Mouse (Mus musculus): ENCODE measurements around the gene Jkamp. TPM values are rescaled to one million over a fixed set of nuclear protein-coding genes. Genes with fewer than 3 reads are reported as not detected.
"Not testable (repeated sequence)": the region's sequence is repeated elsewhere in the genome, so short reads cannot be mapped to it uniquely, and the experiment has no call there.

Gene Jkamp
- 67.6 and 75.3 TPM in 2 replicates for polyA plus RNA-seq (2014; fragmentation: Nextera tagmentation; extraction: Ambion mirVana)

DNA sequence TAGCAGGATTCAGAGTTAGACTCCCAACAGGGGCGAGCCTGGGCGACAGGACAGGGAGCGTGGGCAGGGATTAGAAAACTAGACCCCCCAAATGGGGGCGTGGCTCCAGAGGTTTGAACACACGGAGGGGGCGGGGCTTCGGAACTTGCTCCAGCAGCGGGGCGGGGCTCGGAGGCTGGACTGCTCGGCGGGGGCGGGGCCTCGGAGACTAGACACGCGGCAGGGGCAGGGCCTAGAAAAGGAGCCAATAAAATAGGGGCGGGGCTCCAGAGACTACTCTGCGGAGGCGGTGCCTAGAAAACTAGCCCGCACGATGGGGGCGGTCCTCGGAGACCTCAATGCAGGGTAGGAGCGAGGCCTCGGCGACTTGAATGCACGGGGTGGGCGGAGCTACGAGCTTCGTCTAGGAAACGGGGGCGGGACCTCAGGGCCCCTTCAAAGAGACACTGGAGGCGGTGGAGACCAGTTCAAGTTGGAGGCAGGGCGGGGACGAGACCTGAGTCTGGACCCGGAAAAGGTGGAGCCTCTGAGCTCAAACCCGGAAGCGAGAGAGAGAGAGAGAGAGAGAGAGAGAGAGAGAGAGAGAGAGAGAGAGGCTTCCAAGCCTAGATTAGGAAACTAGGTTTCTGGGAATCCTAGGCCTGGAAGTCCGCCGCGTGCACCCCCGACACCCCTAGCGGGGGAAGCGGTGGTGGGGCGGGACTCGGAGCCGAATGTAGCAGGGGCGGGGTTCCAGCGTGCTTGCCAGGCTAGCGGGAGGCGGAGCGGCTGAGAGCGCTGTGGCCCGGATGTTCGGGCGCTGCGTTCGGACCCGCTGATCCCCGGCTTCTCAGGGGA, at the start of gene Jkamp, which contains the start of gene L3hypdh:
TSS of gene Jkamp (plus strand) at position 261 of the 837 bp plus-strand sequence.
TSS of gene L3hypdh (minus strand) at position 111 of the 837 bp plus-strand sequence.
- Histone ChIP-seq H3K4me3 (ENCODE audit: low read depth, low read length) (peak within 1 kb of the TSS; percentile 68), H3K36me3 (ENCODE audit: control insufficient read depth, insufficient read depth, low read length) (no peaks in the 10 kb centered on the region), H3K27ac (ENCODE audit: low read depth, low read length) (peak within 1 kb of the TSS; percentile 97), H3K9ac (ENCODE audit: low read depth, low read length) (peak within 1 kb of the TSS; percentile 91), H3K4me1 (replicated peaks; ENCODE audit: control insufficient read depth, insufficient read depth, low read length) (peaks cover 5% of the 10 kb centered on the region), H3K27me3 (ENCODE audit: control insufficient read depth, insufficient read depth, low read length) (no peaks in the 10 kb centered on the region), H3K9me3 (ENCODE audit: control insufficient read depth, low read length) (no peaks in the 10 kb centered on the region), H3K4me2 (replicated peaks; ENCODE audit: low read depth, low read length) (peak within 1 kb of the TSS; percentile 91)
- ATAC-seq (ENCODE audit: low FRiP score), result peak; percentile 98
- DNase-seq (ENCODE audit: low spot score), result peak; percentile 100
- WGBS, result under 1% methylated on average over 54 of the region's 60 CpGs

DNA sequence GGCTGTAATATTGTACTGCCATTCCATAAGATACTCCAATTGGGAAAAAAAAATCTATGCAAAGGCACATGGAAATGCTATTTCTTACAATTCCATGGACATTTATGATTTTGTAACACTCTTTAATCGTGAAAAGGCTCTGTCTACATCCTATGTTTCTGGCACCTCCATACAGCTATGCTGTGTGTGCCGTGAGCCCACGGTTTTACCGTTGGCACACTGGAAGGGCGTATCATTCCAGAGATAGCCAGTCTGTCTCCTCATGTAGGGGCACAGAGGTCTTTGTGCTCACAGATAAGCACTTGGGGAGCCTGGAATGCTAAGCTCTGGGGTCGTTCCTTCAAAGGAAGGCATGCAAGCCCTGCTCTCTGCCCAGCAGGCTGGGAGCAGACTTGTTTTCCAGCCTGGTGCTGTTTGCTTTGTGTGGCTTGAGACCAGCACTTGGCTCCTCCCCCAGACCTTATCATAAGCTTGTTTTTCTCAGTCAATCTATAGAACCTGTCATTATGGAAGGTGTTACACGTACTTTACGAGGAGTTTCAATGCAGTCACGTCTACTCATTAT, 49.2 kb upstream of the Jkamp start:
- H3K4me1 ChIP-seq (replicated peaks; ENCODE audit: control insufficient read depth, insufficient read depth, low read length), result no peaks in the 10 kb centered on the region
- no peaks in the 10 kb centered on the region for H3K36me3 ChIP-seq (ENCODE audit: control insufficient read depth, insufficient read depth, low read length)
- WGBS, result 78% methylated on average over 9 of the region's 9 CpGs
- no peak overlapping the region for H3K27ac ChIP-seq (ENCODE audit: low read depth, low read length)
- no peaks in the 10 kb centered on the region for H3K9me3 ChIP-seq (ENCODE audit: control insufficient read depth, low read length)
- H3K9ac ChIP-seq (ENCODE audit: low read depth, low read length), result no peak overlapping the region
- DNase-seq (ENCODE audit: low spot score) (no peak), ATAC-seq (ENCODE audit: low FRiP score) (no peak)
- H3K27me3 ChIP-seq (ENCODE audit: control insufficient read depth, insufficient read depth, low read length), result no peaks in the 10 kb centered on the region
- no peak overlapping the region for H3K4me2 ChIP-seq (replicated peaks; ENCODE audit: low read depth, low read length)
- H3K4me3 ChIP-seq (ENCODE audit: low read depth, low read length), result no peak overlapping the region

DNA sequence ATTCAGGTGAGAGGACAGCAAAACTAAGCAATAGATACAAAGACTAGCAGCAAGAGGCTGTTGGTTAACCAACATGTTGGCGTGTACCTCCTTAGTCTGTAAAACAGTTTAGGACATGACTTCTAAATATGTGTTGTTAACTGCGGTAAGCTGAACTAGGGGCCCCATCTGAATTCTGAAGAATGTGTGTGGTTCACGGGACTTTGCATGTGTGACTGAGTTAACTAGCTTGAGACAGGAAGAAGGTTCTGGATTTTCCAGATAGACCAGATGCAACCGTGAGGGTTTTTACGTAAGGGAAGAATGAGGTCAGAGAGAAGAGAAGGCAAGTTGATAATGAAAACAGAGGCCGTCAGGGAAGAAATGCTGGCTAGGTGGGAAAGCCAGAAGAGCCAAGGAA, 48.3 kb upstream of the Jkamp start:
- H3K4me1 ChIP-seq (replicated peaks; ENCODE audit: control insufficient read depth, insufficient read depth, low read length), result no peaks in the 10 kb centered on the region
- H3K27ac ChIP-seq (ENCODE audit: low read depth, low read length), result no peak overlapping the region
- no peak overlapping the region for H3K4me3 ChIP-seq (ENCODE audit: low read depth, low read length)
- H3K27me3 ChIP-seq (ENCODE audit: control insufficient read depth, insufficient read depth, low read length), result no peaks in the 10 kb centered on the region
- no peak for DNase-seq (ENCODE audit: low spot score)
- H3K4me2 ChIP-seq (replicated peaks; ENCODE audit: low read depth, low read length), result no peak overlapping the region
- H3K9me3 ChIP-seq (ENCODE audit: control insufficient read depth, low read length), result no peaks in the 10 kb centered on the region
- H3K9ac ChIP-seq (ENCODE audit: low read depth, low read length), result no peak overlapping the region
- no peak for ATAC-seq (ENCODE audit: low FRiP score)
- no peaks in the 10 kb centered on the region for H3K36me3 ChIP-seq (ENCODE audit: control insufficient read depth, insufficient read depth, low read length)
- 89% methylated on average over 6 of the region's 6 CpGs for WGBS

DNA sequence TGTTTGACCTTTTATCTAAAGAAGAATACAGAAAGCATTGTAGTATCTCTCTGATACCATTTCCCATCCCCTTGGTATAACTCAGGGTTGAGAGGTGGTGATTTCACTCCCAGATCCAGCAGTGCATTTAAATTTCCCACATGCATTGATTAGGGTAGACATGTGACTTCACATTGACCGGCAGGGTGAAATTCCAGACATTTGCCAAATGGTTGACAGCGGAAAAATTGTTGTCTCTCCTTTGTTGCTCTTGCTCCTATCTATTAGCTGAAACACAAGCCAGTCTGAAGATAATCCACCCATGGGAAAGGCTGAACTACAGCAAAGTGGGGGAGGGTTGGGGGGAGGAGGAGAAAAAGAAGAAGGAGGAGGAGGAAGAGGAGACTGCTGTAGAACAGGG, 46.5 kb upstream of the Jkamp start:
- H3K4me2 ChIP-seq (replicated peaks; ENCODE audit: low read depth, low read length), result no peak overlapping the region
- 61% methylated on average over 2 of the region's 2 CpGs for WGBS
- H3K27me3 ChIP-seq (ENCODE audit: control insufficient read depth, insufficient read depth, low read length), result no peaks in the 10 kb centered on the region
- H3K4me1 ChIP-seq (replicated peaks; ENCODE audit: control insufficient read depth, insufficient read depth, low read length), result no peaks in the 10 kb centered on the region
- H3K36me3 ChIP-seq (ENCODE audit: control insufficient read depth, insufficient read depth, low read length), result no peaks in the 10 kb centered on the region
- DNase-seq (ENCODE audit: low spot score), result no peak
- no peak overlapping the region for H3K4me3 ChIP-seq (ENCODE audit: low read depth, low read length)
- no peaks in the 10 kb centered on the region for H3K9me3 ChIP-seq (ENCODE audit: control insufficient read depth, low read length)
- ATAC-seq (ENCODE audit: low FRiP score), result no peak
- no peak overlapping the region for H3K27ac ChIP-seq (ENCODE audit: low read depth, low read length)
- H3K9ac ChIP-seq (ENCODE audit: low read depth, low read length), result no peak overlapping the region

DNA sequence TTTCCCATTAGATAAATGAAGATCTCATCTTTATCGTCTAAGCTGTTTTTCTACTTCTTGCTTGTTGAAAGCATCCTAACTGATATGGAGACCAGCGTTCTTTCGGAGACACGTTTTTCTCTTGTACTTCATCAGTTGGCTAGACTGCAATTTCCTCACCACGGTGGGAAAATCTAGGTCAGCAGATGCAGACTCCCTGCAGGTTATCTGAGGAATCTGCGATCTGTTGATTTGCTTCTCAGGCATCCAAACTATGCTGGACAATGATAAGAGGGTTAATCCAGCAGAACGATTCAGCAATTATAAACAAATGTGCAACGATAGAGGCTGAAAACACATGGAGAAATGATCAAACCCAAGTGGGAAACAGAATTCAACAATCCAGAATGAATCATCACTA, 45.9 kb upstream of the Jkamp start:
- Histone ChIP-seq H3K9me3 (ENCODE audit: control insufficient read depth, low read length) (no peaks in the 10 kb centered on the region), H3K27ac (ENCODE audit: low read depth, low read length) (no peak overlapping the region), H3K4me2 (replicated peaks; ENCODE audit: low read depth, low read length) (no peak overlapping the region), H3K4me1 (replicated peaks; ENCODE audit: control insufficient read depth, insufficient read depth, low read length) (no peaks in the 10 kb centered on the region), H3K9ac (ENCODE audit: low read depth, low read length) (no peak overlapping the region), H3K27me3 (ENCODE audit: control insufficient read depth, insufficient read depth, low read length) (no peaks in the 10 kb centered on the region), H3K36me3 (ENCODE audit: control insufficient read depth, insufficient read depth, low read length) (no peaks in the 10 kb centered on the region), H3K4me3 (ENCODE audit: low read depth, low read length) (no peak overlapping the region)
- DNase-seq (ENCODE audit: low spot score) (no peak), ATAC-seq (ENCODE audit: low FRiP score) (no peak)
- WGBS, result 81% methylated on average over 8 of the region's 8 CpGs

DNA sequence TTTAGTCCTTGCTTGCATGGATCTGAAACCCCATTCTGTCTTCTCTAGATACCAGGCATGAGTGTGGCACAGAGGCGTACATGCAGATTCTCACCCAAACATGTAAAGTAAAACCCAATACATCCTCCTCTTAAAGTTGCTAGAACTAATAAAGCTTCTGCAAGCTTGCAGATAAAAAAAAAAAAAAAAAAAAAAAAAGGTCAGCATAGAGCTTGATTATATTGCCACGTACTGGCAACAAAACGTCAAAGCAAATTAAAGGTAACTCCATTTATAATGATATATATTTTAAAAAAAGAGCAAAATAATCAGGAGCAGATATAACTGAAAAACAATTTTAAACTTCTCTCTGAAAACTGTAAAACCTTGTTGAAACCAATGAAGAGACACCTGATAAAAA, 44.2 kb upstream of the Jkamp start:
- Histone ChIP-seq H3K27ac (ENCODE audit: low read depth, low read length) (no peak overlapping the region), H3K27me3 (ENCODE audit: control insufficient read depth, insufficient read depth, low read length) (no peaks in the 10 kb centered on the region), H3K4me1 (replicated peaks; ENCODE audit: control insufficient read depth, insufficient read depth, low read length) (no peaks in the 10 kb centered on the region), H3K4me2 (replicated peaks; ENCODE audit: low read depth, low read length) (no peak overlapping the region), H3K4me3 (ENCODE audit: low read depth, low read length) (no peak overlapping the region), H3K9ac (ENCODE audit: low read depth, low read length) (no peak overlapping the region), H3K9me3 (ENCODE audit: control insufficient read depth, low read length) (no peaks in the 10 kb centered on the region), H3K36me3 (ENCODE audit: control insufficient read depth, insufficient read depth, low read length) (no peaks in the 10 kb centered on the region)
- 98% methylated on average over 3 of the region's 3 CpGs for WGBS
- DNase-seq (ENCODE audit: low spot score), result no peak
- ATAC-seq (ENCODE audit: low FRiP score), result no peak

DNA sequence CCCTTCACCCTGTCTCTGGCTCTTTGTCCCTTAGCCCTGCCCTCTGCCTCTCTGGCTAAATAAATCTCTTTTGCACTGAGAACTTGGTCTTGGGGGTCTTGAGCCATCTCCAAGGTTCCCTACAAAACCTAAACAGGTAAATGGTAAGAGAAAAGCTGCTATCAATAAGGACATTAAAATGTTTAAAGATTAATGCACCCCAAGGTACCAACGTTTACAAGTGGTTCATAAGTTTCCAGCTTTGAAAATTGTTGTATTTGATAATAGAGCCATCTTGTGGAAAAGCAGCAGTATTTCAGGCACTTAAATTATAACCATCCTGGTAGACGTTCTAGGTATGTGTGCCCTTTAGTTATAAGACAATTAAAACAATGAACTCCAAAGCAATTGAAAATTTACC, 37.9 kb upstream of the Jkamp start:
- Histone ChIP-seq H3K9me3 (ENCODE audit: control insufficient read depth, low read length) (no peaks in the 10 kb centered on the region), H3K9ac (ENCODE audit: low read depth, low read length) (no peak overlapping the region), H3K4me3 (ENCODE audit: low read depth, low read length) (no peak overlapping the region), H3K36me3 (ENCODE audit: control insufficient read depth, insufficient read depth, low read length) (no peaks in the 10 kb centered on the region), H3K27ac (ENCODE audit: low read depth, low read length) (no peak overlapping the region), H3K27me3 (ENCODE audit: control insufficient read depth, insufficient read depth, low read length) (no peaks in the 10 kb centered on the region), H3K4me1 (replicated peaks; ENCODE audit: control insufficient read depth, insufficient read depth, low read length) (no peaks in the 10 kb centered on the region), H3K4me2 (replicated peaks; ENCODE audit: low read depth, low read length) (no peak overlapping the region)
- ATAC-seq (ENCODE audit: low FRiP score) (no peak), DNase-seq (ENCODE audit: low spot score) (peak; percentile 15)
- 14% methylated on average over 2 of the region's 2 CpGs for WGBS

DNA sequence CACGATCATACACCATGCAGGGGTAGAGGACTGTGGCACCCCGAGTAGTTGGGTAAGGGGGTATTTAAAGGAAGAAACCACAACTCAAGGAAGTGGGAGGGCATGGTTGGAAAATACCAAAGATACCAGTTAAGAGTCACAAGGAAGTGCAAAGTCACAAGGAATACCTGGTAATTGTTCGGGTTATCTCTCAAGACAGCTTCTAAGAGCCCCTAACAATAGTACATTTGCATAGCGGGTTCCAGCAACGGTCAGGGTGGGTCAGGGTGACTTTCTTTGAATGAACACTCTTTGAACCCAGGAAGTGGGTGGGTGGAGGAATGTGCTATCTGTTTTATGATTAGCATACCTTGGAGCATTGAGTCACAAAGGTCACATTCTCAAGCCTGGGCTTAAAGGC, 35.2 kb upstream of the Jkamp start:
- H3K4me1 ChIP-seq (replicated peaks; ENCODE audit: control insufficient read depth, insufficient read depth, low read length); H3K9me3 ChIP-seq (ENCODE audit: control insufficient read depth, low read length); H3K9ac ChIP-seq (ENCODE audit: low read depth, low read length); H3K36me3 ChIP-seq (ENCODE audit: control insufficient read depth, insufficient read depth, low read length); ATAC-seq (ENCODE audit: low FRiP score); H3K4me2 ChIP-seq (replicated peaks; ENCODE audit: low read depth, low read length); DNase-seq (ENCODE audit: low spot score); H3K27ac ChIP-seq (ENCODE audit: low read depth, low read length); H3K27me3 ChIP-seq (ENCODE audit: control insufficient read depth, insufficient read depth, low read length); H3K4me3 ChIP-seq (ENCODE audit: low read depth, low read length): not testable (repeated sequence)
- 94% methylated on average over 5 of the region's 5 CpGs for WGBS

DNA sequence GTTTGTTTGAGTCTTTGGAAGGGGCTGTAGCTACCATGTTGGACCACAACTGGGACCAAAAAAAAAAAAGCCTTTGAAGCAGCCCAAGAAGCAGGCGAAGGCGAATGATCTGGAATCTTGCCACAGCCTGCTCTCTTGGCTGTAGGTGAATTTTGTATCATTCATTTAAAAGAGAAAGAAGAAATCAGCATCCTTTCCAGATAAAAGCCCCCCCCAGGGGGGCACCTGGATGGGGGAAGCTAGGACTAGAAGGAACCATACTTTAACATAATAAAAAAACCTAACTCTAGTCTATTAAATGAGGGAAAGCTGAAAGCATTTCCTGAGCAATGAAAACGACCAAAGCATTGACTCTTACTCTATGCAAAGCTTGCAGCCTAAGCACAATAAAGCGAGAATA, 34.6 kb upstream of the Jkamp start:
- no peak for ATAC-seq (ENCODE audit: low FRiP score)
- Histone ChIP-seq H3K4me3 (ENCODE audit: low read depth, low read length) (no peak overlapping the region), H3K27ac (ENCODE audit: low read depth, low read length) (no peak overlapping the region), H3K36me3 (ENCODE audit: control insufficient read depth, insufficient read depth, low read length) (no peaks in the 10 kb centered on the region), H3K27me3 (ENCODE audit: control insufficient read depth, insufficient read depth, low read length) (no peaks in the 10 kb centered on the region), H3K9me3 (ENCODE audit: control insufficient read depth, low read length) (no peaks in the 10 kb centered on the region), H3K4me2 (replicated peaks; ENCODE audit: low read depth, low read length) (no peak overlapping the region), H3K9ac (ENCODE audit: low read depth, low read length) (no peak overlapping the region), H3K4me1 (replicated peaks; ENCODE audit: control insufficient read depth, insufficient read depth, low read length) (no peaks in the 10 kb centered on the region)
- DNase-seq (ENCODE audit: low spot score), result no peak
- WGBS, result 83% methylated on average over 4 of the region's 4 CpGs
